In the genomic region with DNA sequence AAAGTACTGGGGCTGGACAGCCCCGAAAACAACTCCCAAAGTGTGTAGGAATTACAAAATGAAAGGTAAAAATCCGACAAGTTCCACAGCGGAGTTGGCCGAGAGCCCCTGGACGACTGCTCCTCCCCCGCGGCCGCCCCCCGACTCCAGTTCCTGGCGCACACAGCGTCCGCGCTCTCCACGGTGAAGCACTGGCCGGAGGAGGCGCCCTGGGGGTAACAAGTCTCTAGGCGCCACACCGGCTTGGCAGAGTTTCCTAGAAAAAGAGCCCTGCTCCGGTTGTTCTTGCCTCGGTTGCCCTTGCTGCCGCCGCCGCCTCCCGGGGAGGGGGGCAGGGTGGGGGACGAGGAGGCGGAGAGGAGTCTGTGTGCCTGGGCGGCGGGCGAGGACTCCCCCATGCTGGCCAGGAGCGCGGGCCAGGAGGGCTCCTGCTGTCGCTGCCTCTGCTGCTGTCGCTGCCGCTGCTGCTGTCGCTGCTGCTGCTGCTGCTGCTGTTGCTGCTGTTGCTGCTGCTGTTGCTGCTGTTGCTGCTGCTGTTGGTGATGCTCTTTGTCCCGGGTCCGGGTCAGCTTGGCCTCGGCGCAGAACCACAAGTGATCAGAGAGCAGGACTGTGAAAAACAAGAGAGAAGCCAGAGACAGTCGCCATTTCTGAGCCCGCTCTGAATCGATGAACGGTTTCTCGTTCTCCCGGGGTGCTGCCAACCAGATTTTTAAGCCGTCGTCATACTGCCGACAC, we compare ENCODE assay signal across 9 mouse cellular contexts. TPM values are rescaled to one million over a fixed set of nuclear protein-coding genes. Genes with fewer than 3 reads are reported as not detected.
DNase-seq lines count a peak whose midpoint lies in the region; ATAC-seq and TF ChIP-seq lines count a peak whose summit lies in the region.
"Had no signal": no experiment of that assay in that cellular context is flagged by ENCODE, and none has a peak within 500 bp of the region (broad histone marks: within the 10 kb centered on the region; RNA-seq: fewer than 3 reads in every experiment).

No protein-coding gene starts in this region.

- peaks cover 19% of the 10 kb centered on the region for H3K4me1 ChIP-seq in kidney, embryonic 16.5 days (ENCODE audit: insufficient read depth, low read length)
- H3K4me1 ChIP-seq in cerebellum, adult 2 months (ENCODE audit: control insufficient read depth, insufficient read depth, low read length) = no peaks in the 10 kb centered on the region

- no peaks in the 10 kb centered on the region for H3K9me3 ChIP-seq in kidney, embryonic 16.5 days (ENCODE audit: low read length)

- ATAC-seq in kidney, embryonic 16.5 days (ENCODE audit: low FRiP score, low TSS enrichment) = no peak
- ATAC-seq in frontal cortex, adult (ENCODE audit: low TSS enrichment) = peak; percentile 25; the same call in 1 of the 2 replicates

- no peak overlapping the region for H3K9ac ChIP-seq in kidney, embryonic 16.5 days (replicated peaks; ENCODE audit: low read length)

- H3K27me3 ChIP-seq in kidney, embryonic 16.5 days (ENCODE audit: insufficient read depth, low read length) = peaks cover 49% of the 10 kb centered on the region
- H3K27me3 ChIP-seq in cerebellum, adult 2 months (ENCODE audit: control insufficient read depth, insufficient read depth, low read length) = no peaks in the 10 kb centered on the region

- peak overlapping the region; percentile 57 for H3K4me3 ChIP-seq in kidney, embryonic 16.5 days (ENCODE audit: low read length)
- H3K4me3 ChIP-seq in cerebellum, adult 2 months (replicated peaks; ENCODE audit: insufficient read depth, low read depth, low read length) = peak overlapping the region; percentile 93

- H3K36me3 ChIP-seq in kidney, embryonic 16.5 days (ENCODE audit: insufficient read depth, low read length) = no peaks in the 10 kb centered on the region

- no peak overlapping the region for H3K27ac ChIP-seq in kidney, embryonic 16.5 days (ENCODE audit: low read length)
- peak overlapping the region; percentile 75 for H3K27ac ChIP-seq in cerebellum, adult 2 months (ENCODE audit: insufficient read depth, low read length)

- H3K4me2 ChIP-seq in kidney, embryonic 16.5 days (replicated peaks; ENCODE audit: low read depth, low read length) = peak overlapping the region; percentile 95

- no peak for DNase-seq in kidney, adult 11 months
- peak; percentile 63 to 75 for DNase-seq in cerebellum, adult 2 months
- peak; percentile 36 to 50 for DNase-seq in left cerebral cortex, adult 18-20 months (ENCODE audit: low spot score in 2 of 2)
- peak; percentile 62 for DNase-seq in neural tube, embryonic 10.5 days (ENCODE audit: extremely low spot score, low spot score)
- no peak for DNase-seq in T-cell, adult 2 months (ENCODE audit: low spot score)
- DNase-seq in lung, postnatal 14 days = no peak

- no peak for TF ChIP-seq CTCF in cerebellum, adult 2 months (IDR thresholded peaks at IDR 0.05; ENCODE audit: borderline replicate concordance, insufficient read depth, low read depth, low read length)

- no peak for TF ChIP-seq POLR2A in cerebellum, adult 2 months (IDR thresholded peaks at IDR 0.05; ENCODE audit: borderline replicate concordance, insufficient read depth, low read length)

- WGBS in kidney, embryonic 16.5 days = 1% methylated on average over 43 of the region's 48 CpGs
- WGBS in cerebellum, adult 2 months = 2% methylated on average over 41 of the region's 48 CpGs

RNA-seq across cellular contexts. Expression of gene Fam155a, which starts 0.5 kb away (rescaled TPM):
- 0.27 and 0.67 TPM in 2 replicates for polyA plus RNA-seq in kidney, embryonic 16.5 days (2015; fragmentation: Nextera tagmentation; extraction: Ambion mirVana)
- polyA plus RNA-seq in cerebellum, adult 2 months (2012; rRNA removed) = 53.9 and 58.5 TPM in 2 replicates
- total RNA-seq in left cerebral cortex, adult 18-20 months (2021) = 100 to 1,000 TPM; 101 to 105 TPM
- polyA plus RNA-seq: liver, adult 2 months had no signal

Comparison
In these comparisons a context has a peak if more than half of its experiments do, and no peak if none do; other contexts are left out.
1. DNase-seq: peak in cerebellum, adult 2 months (2 of 2), left cerebral cortex, adult 18-20 months (2 of 2) and neural tube, embryonic 10.5 days (single experiment); none in kidney, adult 11 months (single experiment), T-cell, adult 2 months (single experiment) and lung, postnatal 14 days (single experiment).
2. RNA of gene Fam155a, which starts 0.5 kb away (polyA plus RNA-seq): 53.9 to 58.5 TPM in cerebellum, adult 2 months; 0.27 to 0.67 TPM in kidney, embryonic 16.5 days; every median in the first group is over 10 times any median in the second.